Mouse (Mus musculus): Measurements from ENCODE around the gene Zbtb7a. TPM values are rescaled to one million over a fixed set of nuclear protein-coding genes. Genes with fewer than 3 reads are reported as not detected.
A peak's percentile ranks its signal among the peaks of the same experiment; 100 is the strongest.

Zbtb7a gene
- 12.4 and 13.5 TPM in 2 replicates for polyA plus RNA-seq (2016; fragmentation: Nextera tagmentation; extraction: Ambion mirVana)

GRCm38 (mm10) chr10:81134966-81135681 lies at the start of gene Zbtb7a:
TSS of gene Zbtb7a (plus strand) at chr10:81135220.
- H3K27me3 ChIP-seq, result peaks cover 50% of the 10 kb centered on the region
- peak within 1 kb of the TSS; percentile 84 for H3K4me3 ChIP-seq (replicated peaks)
- no peaks in the 10 kb centered on the region for H3K9me3 ChIP-seq
- H3K36me3 ChIP-seq (replicated peaks), result no peaks in the 10 kb centered on the region
- WGBS, result 2% methylated on average over 41 of the region's 41 CpGs
- H3K4me1 ChIP-seq, result peaks cover 38% of the 10 kb centered on the region
- ATAC-seq (ENCODE audit: low FRiP score), result no peak
- H3K27ac ChIP-seq, result peak within 1 kb of the TSS; percentile 97
- H3K4me2 ChIP-seq, result peak within 1 kb of the TSS; percentile 100
- peak within 1 kb of the TSS; percentile 94 for H3K9ac ChIP-seq

GRCm38 (mm10) chr10:81087021-81087420 lies 48.0 kb upstream of the Zbtb7a start:
- H3K9me3 ChIP-seq, result peaks cover 2% of the 10 kb centered on the region; the same call in 1 of the 2 replicates
- H3K4me1 ChIP-seq, result peaks cover 11% of the 10 kb centered on the region
- H3K27me3 ChIP-seq, result no peaks in the 10 kb centered on the region; the same call in 1 of the 2 replicates
- 53% methylated on average over 2 of the region's 2 CpGs for WGBS
- H3K4me3 ChIP-seq (replicated peaks), result no peak overlapping the region
- no peak overlapping the region for H3K9ac ChIP-seq
- no peak overlapping the region for H3K27ac ChIP-seq
- no peak overlapping the region for H3K4me2 ChIP-seq
- no peak for ATAC-seq (ENCODE audit: low FRiP score)
- peaks cover 15% of the 10 kb centered on the region for H3K36me3 ChIP-seq (replicated peaks)

- no peak overlapping the region for H3K4me3 ChIP-seq (replicated peaks)
- H3K4me1 ChIP-seq, result peaks cover 11% of the 10 kb centered on the region
- no peak overlapping the region for H3K9ac ChIP-seq
- ATAC-seq (ENCODE audit: low FRiP score), result peak; percentile 41; the same call in 1 of the 2 replicates
- H3K36me3 ChIP-seq (replicated peaks), result no peaks in the 10 kb centered on the region
- H3K27ac ChIP-seq, result no peak overlapping the region
- peaks cover 4% of the 10 kb centered on the region; the same call in 1 of the 2 replicates for H3K27me3 ChIP-seq
- H3K4me2 ChIP-seq, result no peak overlapping the region
- H3K9me3 ChIP-seq, result peaks cover 2% of the 10 kb centered on the region; the same call in 1 of the 2 replicates
- 57% methylated on average over 2 of the region's 2 CpGs for WGBS
Measured at GRCm38 (mm10) chr10:81089216-81089615, 45.8 kb upstream of the Zbtb7a start.

- Histone ChIP-seq H3K36me3 (replicated peaks) (no peaks in the 10 kb centered on the region), H3K27me3 (peaks cover 4% of the 10 kb centered on the region; the same call in 1 of the 2 replicates), H3K27ac (no peak overlapping the region), H3K4me1 (peaks cover 11% of the 10 kb centered on the region), H3K9ac (no peak overlapping the region), H3K4me3 (replicated peaks) (no peak overlapping the region), H3K4me2 (no peak overlapping the region), H3K9me3 (peaks cover 2% of the 10 kb centered on the region; the same call in 1 of the 2 replicates)
- 80% methylated on average over 7 of the region's 7 CpGs for WGBS
- ATAC-seq (ENCODE audit: low FRiP score), result no peak
Measured at GRCm38 (mm10) chr10:81090621-81091020, 44.4 kb upstream of the Zbtb7a start.

GRCm38 (mm10) chr10:81092465-81093250 lies 42.4 kb upstream of the Zbtb7a start:
- peaks cover 11% of the 10 kb centered on the region for H3K4me1 ChIP-seq
- H3K4me3 ChIP-seq (replicated peaks), result no peak overlapping the region
- H3K36me3 ChIP-seq (replicated peaks), result no peaks in the 10 kb centered on the region
- peaks cover 4% of the 10 kb centered on the region; the same call in 1 of the 2 replicates for H3K27me3 ChIP-seq
- H3K9ac ChIP-seq, result no peak overlapping the region
- 0 out of 2 replicates have a peak, but pooled peaks cover 4% of the 10 kb centered on the region for H3K9me3 ChIP-seq
- 61% methylated on average over 22 of the region's 22 CpGs for WGBS
- no peak for ATAC-seq (ENCODE audit: low FRiP score)
- H3K27ac ChIP-seq, result no peak overlapping the region
- no peak overlapping the region for H3K4me2 ChIP-seq

- 0 out of 2 replicates have a peak, but pooled peaks cover 4% of the 10 kb centered on the region for H3K9me3 ChIP-seq
- no peaks in the 10 kb centered on the region for H3K4me1 ChIP-seq
- no peak overlapping the region for H3K9ac ChIP-seq
- ATAC-seq (ENCODE audit: low FRiP score), result no peak
- H3K4me3 ChIP-seq (replicated peaks), result no peak overlapping the region
- H3K27ac ChIP-seq, result no peak overlapping the region
- WGBS, result 65% methylated on average over 9 of the region's 9 CpGs
- peaks cover 4% of the 10 kb centered on the region; the same call in 1 of the 2 replicates for H3K27me3 ChIP-seq
- H3K36me3 ChIP-seq (replicated peaks), result no peaks in the 10 kb centered on the region
- H3K4me2 ChIP-seq, result no peak overlapping the region
Measured at GRCm38 (mm10) chr10:81094931-81095678, 39.9 kb upstream of the Zbtb7a start.

- peak within 1 kb of the TSS; percentile 91 for H3K4me3 ChIP-seq (replicated peaks)
- ATAC-seq (ENCODE audit: low FRiP score), result peak; percentile 95
- H3K4me2 ChIP-seq, result peak within 1 kb of the TSS; percentile 70
- H3K27me3 ChIP-seq, result no peaks in the 10 kb centered on the region
- H3K36me3 ChIP-seq (replicated peaks), result peaks cover 26% of the 10 kb centered on the region
- peak within 1 kb of the TSS; percentile 100 for H3K27ac ChIP-seq
- no peaks in the 10 kb centered on the region for H3K9me3 ChIP-seq
- peaks cover 24% of the 10 kb centered on the region for H3K4me1 ChIP-seq
- under 1% methylated on average over 56 of the region's 56 CpGs for WGBS
- peak within 1 kb of the TSS; percentile 96 for H3K9ac ChIP-seq
Measured at GRCm38 (mm10) chr10:81105565-81106112, 29.4 kb upstream of the Zbtb7a start, which contains the start of gene Map2k2. TSS of gene Map2k2 (plus strand) at chr10:81105915.

GRCm38 (mm10) chr10:81106113-81106721 lies 28.8 kb upstream of the Zbtb7a start:
- peak; percentile 92 for ATAC-seq (ENCODE audit: low FRiP score)
- Histone ChIP-seq H3K9ac (peak overlapping the region; percentile 96), H3K9me3 (no peaks in the 10 kb centered on the region), H3K4me2 (peak overlapping the region; percentile 70), H3K4me1 (peaks cover 24% of the 10 kb centered on the region), H3K27me3 (no peaks in the 10 kb centered on the region), H3K4me3 (replicated peaks) (peak overlapping the region; percentile 91), H3K27ac (peak overlapping the region; percentile 100), H3K36me3 (replicated peaks) (peaks cover 32% of the 10 kb centered on the region)
- WGBS, result 1% methylated on average over 34 of the region's 35 CpGs

- H3K9me3 ChIP-seq, result no peaks in the 10 kb centered on the region
- no peak overlapping the region for H3K9ac ChIP-seq
- H3K4me3 ChIP-seq (replicated peaks), result no peak overlapping the region
- peaks cover 92% of the 10 kb centered on the region for H3K36me3 ChIP-seq (replicated peaks)
- no peak for ATAC-seq (ENCODE audit: low FRiP score)
- no peaks in the 10 kb centered on the region for H3K27me3 ChIP-seq
- H3K4me1 ChIP-seq, result no peaks in the 10 kb centered on the region
- no peak overlapping the region for H3K4me2 ChIP-seq
- no peak overlapping the region for H3K27ac ChIP-seq
- 96% methylated on average over 6 of the region's 6 CpGs for WGBS
Measured at GRCm38 (mm10) chr10:81112946-81113345, 22.1 kb upstream of the Zbtb7a start.

- ATAC-seq (ENCODE audit: low FRiP score), result no peak
- H3K27ac ChIP-seq, result no peak overlapping the region
- H3K9ac ChIP-seq, result no peak overlapping the region
- H3K4me3 ChIP-seq (replicated peaks), result no peak overlapping the region
- no peaks in the 10 kb centered on the region for H3K4me1 ChIP-seq
- H3K27me3 ChIP-seq, result no peaks in the 10 kb centered on the region
- H3K9me3 ChIP-seq, result no peaks in the 10 kb centered on the region
- peaks cover 95% of the 10 kb centered on the region for H3K36me3 ChIP-seq (replicated peaks)
- WGBS, result 93% methylated on average over 10 of the region's 10 CpGs
- H3K4me2 ChIP-seq, result no peak overlapping the region
Measured at GRCm38 (mm10) chr10:81119625-81120024, 15.4 kb upstream of the Zbtb7a start.

GRCm38 (mm10) chr10:81120650-81121049 lies 14.4 kb upstream of the Zbtb7a start:
- WGBS, result 85% methylated on average over 7 of the region's 7 CpGs
- Histone ChIP-seq H3K4me1 (peaks cover 1% of the 10 kb centered on the region; the same call in 1 of the 2 replicates), H3K9ac (no peak overlapping the region), H3K4me2 (no peak overlapping the region), H3K36me3 (replicated peaks) (peaks cover 85% of the 10 kb centered on the region), H3K9me3 (no peaks in the 10 kb centered on the region), H3K27me3 (no peaks in the 10 kb centered on the region; the same call in 1 of the 2 replicates), H3K4me3 (replicated peaks) (no peak overlapping the region), H3K27ac (no peak overlapping the region)
- no peak for ATAC-seq (ENCODE audit: low FRiP score)

Measured in forebrain, embryonic 12.5 days (tissue).